Mouse (Mus musculus): ENCODE measurements around the gene Kcnq1.

- TF ChIP-seq CTCF (IDR thresholded peaks at IDR 0.05; ENCODE audit: extremely low read depth, insufficient read depth, low read length) (no peak), POLR2A (IDR thresholded peaks at IDR 0.05; ENCODE audit: extremely low read depth, insufficient read depth, low read length) (no peak)
Measured at GRCm38 (mm10) chr7:143447130-143447529, 341.0 kb downstream of the Kcnq1 start.
